Mouse (Mus musculus): ENCODE measurements around the gene Ilf2.

GRCm38 (mm10) chr3:90488576-90488975 lies 12.7 kb downstream of the Ilf2 start:
- no peak for TF ChIP-seq CTCF (IDR thresholded peaks at IDR 0.05; ENCODE audit: low read depth)
- no peak for TF ChIP-seq EP300 (IDR thresholded peaks at IDR 0.05; ENCODE audit: low read depth)

All from liver, postnatal 0 days (tissue).